Mouse (Mus musculus) brain, embryonic 18.5 days (tissue): Measurements from ENCODE around the gene Pecr.
A peak's percentile ranks its signal among the peaks of the same experiment; 100 is the strongest.

ENCODE experiments used
- DNase-seq: peaks from one replicate; pipeline ENCODE4 v3.0.0-alpha.2; 2012; ENCODE audit warnings: low read depth, low spot score

Pecr gene

DNA sequence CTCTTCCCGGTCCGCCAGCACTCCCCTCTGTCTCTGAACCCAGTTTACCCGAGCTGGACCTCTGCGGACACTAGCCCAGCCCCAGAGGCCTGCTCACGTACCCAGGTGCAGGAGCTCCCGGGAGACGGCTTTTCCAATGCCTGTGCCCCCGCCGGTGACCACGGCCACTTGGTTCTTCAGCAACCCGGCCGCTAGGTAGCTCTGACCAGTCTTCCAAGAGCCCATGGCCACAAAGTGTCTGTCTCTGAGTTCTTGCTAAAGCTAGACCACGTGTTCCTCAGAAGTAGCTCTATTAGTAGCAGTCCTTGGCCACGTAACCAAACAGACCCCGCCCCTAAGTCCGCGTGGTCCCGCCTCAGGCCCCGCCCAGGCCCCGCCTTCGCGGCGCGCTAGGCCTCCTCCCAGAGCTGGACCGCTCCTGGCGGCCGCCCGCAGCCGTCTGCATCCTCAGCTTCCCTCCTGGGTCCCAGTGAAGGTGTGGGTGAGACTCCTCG lies at the start of gene Pecr, which contains the start of gene Tmem169:
Gene Pecr, minus strand, starts transcription at position 323 of the 494 bp plus-strand sequence.
Gene Tmem169, plus strand, starts transcription at position 378 of the 494 bp plus-strand sequence.
- peak; percentile 84 for DNase-seq

DNA sequence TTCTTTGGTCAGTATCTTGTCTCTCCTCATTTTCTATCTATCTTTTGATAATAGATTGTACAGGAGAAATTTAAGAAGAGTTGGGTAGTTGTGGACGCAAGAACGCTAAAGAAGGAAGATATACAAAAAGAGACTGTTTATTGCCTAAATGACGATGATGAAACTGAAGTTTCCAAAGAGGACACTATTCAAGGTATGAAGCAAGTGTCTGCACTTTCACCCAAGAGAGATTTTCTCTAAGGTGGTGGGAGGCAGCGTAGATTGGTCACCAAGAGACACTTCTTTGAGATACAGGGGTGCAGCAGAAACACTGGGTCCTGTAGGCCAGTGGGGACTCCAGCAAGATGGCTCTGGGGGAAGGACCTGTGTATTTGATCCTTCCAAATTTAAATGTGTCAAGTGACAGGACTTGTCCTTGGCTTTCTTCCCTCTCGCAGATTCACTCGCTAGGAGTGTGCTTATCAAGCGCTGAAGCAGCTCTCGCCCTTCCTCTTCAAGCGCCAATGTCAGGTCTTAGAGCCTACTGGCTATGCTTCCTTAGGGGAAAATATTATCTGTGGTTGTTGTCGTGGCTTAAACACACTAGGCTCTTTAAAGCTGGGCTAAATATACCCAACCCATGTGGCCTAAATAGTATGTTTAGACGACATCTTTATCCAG lies 42.2 kb upstream of the Pecr start:
- DNase-seq, result no peak

DNA sequence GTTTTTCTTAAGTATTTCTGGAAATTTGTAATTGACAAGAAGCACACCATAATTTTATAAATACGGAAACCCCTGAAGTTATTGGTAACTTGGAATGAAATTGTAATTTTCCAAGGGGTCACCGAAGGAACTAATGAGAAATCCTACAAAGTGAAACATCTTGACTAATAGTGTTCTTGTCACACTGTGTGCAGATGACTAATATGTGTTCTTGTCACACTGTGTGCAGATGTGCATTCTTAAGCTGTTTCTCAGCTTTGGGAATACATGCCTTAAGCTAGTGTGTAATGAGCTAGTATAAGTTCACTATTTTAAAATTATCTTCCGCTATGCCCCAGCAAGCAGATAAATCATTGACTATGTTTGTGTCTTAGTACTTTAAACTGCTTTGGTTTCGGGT lies 39.1 kb upstream of the Pecr start:
- DNase-seq, result no peak

DNA sequence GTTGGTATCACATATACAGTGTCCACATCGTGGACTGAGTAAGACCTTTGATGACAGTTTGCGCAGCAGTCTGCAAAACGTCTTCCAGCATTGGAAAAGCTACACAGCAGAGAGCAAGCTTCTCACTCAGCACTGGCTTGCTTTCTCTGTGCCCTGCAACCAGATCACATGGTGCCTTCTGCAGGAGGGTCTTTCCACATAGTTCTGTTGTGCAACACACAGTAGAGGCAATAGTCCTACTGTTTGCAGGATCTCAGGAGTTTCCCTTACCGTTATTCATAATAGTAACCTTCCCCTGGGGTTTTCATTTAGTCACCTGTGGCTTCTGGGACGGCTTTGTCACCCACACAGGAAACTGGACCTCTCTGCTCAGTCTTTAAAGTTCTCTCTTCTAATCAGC lies 36.6 kb upstream of the Pecr start:
- DNase-seq, result no peak

DNA sequence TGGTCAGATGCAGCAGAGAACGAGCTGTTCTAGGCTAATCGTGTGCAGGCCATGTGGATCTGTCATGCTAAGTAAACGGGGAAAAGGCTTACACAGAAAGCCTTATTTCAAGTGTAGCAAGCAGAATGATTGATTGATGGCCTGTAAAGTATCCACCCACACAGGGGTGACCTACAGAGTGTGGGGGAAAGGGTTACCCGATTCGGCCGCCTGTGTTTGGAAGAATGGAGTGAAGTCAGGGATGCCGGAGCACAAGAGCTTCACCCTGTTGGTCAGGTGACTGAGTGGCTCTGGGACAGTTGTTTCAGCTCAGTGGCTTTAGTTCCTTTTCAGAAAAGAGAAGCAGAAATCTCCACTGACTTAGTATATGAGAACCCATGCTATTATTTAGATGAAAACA lies 32.8 kb upstream of the Pecr start:
- DNase-seq, result no peak

DNA sequence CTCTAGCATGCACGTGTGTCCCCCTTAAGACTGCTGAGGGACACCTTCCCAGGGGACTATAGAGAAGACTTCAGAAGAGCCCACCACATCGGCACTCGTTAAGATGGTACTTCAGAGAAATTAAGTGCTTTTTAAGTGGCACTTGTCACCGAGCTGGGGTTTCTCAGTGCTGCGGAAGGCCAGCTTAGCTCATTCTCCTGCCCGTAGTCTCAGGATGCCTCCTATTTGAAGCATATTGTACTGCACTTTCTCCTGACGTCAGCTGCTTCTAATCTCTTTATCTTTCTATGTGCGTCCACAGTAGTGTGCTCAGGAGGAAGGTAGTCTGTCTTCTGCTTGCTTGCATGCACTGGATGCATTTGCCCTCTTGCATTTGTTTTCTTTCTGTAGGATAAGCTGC lies 32.3 kb upstream of the Pecr start:
- no peak for DNase-seq

DNA sequence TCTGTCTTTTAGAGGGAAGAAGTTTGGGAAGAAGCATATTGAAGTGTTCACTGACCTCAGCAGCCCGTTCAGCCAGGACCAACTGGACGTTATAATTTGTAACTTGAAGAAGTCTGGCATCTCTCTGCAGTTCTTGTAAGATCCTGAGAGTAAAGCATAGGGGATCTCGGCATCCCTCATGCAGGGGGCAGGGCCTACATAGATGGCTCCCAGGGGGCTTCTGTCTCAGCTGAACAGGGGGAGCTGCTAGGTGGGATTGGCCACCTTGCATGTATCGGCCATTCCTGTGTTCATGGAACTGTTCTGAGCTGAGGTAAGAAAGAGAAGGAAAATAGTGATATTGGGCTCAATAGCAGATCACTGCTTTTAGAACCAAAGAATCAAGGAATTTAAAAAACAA lies 31.3 kb upstream of the Pecr start:
- no peak for DNase-seq

DNA sequence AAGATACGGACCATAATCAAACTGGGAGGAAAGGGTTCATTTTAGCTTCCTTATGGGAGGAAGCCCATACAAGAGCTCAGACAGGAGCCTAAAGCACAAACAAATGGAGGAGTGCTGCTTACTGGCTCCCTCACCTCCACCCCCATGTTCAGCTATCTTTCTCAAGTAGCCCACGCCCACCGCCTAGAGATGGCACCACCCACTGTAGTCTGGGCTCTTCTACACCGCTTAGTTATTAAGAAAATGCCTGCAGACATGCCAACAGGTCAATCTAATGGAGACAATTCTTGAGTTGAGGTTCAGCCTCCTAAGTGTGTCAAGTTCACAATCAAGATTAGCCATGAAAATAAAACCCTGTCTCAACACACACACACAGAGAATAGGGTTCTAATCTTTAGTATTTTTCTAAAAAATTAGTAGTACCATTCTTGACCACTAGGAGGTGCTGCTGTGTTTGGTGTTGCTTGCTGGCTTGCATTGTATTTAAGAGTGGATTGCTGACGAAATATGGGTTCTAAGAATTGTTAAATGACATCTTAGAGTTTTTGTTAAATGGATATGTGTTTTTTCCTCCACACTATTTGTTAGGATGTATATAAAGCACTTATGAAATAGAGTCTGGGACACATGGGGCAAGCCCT lies 29.4 kb upstream of the Pecr start:
- no peak for DNase-seq

DNA sequence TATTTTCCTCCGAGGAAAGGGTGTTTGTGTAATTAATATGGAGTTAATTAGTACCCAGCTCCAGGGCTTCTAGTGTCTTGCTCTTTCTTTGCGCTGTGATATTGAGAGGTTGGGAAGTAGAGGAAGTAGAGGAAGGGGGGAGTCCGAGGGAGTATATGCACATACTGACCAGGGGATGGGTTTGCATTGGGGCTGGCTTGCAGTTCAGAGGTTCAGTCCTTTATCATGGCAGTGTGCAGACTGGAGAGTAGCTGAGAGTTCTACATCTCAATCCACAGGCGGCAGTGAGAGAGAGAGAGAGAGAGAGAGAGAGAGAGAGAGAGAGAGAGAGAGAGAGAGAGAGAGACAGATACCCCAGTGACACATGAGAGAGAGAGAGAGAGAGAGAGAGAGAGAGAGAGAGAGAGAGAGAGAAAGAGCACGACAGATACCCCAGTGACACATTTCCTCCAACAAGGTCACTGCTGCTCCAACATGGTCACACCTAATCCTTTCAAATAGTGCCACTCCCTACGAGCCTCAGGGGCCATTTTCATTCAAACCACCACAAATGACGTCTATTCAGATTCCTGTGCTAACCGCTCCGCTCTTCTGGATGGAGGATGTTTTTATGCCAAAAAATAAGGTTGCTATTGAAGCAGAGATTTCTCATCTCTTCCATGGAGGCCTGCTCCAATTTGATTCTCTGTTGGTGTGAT lies 28.7 kb upstream of the Pecr start:
- DNase-seq, result no peak

DNA sequence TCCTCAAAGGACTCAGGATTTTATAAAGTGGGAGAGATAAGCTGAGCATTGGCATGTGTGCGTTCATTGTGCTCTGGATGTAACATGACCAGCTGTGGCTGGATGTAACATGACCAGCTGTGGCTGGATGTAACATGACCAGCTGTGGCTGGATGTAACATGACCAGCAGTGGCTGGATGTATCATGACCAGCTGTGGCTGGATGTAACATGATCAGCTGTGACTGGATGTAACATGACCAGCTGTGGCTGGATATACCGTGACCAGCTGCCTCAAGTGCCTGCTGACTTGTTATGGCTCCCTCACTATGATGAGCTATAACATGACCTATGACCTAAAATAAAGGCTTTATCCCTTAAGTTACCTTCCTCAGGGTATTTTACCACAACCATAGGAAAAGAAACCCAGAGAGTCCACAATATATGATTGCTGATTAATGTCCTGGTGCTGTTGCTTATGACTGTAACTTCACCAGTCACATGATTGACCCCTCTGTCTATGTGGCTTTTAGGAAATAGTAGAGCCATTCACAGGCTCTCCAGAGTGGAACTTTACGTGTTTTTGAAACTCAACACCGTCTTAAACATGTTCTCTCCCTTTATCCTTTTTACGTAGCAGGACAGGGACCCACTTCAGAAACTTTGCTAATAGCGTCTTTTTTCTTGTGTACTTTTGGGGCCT lies 25.8 kb upstream of the Pecr start:
- DNase-seq, result no peak

DNA sequence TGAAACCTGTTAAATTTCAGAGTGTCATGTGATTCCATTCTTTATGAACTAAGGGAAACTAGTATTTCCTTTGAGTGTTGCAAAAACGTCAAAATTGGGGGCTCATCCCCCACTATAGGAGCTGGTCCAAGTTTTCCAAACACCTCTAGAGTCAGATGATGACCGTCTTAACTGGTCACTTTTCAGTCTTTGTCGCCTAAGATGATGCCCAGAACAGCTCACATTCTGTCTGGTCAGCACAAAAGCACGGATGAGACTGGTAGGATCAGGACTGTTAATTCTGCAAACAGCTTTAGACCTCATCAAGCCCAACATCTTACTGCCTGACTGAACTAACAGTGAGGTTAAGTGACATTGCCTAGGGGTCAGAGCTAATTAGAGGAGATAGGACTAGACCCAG lies 24.8 kb upstream of the Pecr start:
- DNase-seq, result no peak

DNA sequence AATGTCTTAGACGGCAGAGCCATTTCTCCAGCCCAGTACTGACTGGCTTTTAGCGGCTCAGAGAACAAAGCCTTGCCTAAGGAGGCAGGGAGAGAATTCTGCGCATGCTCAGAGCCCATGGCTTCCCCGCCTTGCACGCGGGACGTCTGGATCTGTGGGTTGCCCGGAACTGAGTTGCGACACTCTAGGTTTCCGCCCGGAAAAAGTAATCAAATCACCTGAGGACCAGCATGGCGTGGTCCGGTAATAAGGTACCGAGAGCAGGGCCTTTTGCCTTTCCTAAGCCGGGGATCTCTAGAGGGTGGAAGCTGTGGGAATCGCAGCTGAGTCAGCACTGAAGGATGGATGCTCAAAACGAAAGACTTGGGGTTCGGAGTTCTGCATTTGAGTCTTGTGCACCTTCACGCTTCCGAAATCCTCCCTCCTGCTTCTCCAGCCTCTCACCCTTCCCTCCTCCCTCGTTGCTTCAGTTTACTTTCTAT lies 23.2 kb upstream of the Pecr start, which contains the start of gene Xrcc5:
Gene Xrcc5, plus strand, starts transcription at position 105 of the 482 bp plus-strand sequence.
- DNase-seq, result peak; percentile 93

DNA sequence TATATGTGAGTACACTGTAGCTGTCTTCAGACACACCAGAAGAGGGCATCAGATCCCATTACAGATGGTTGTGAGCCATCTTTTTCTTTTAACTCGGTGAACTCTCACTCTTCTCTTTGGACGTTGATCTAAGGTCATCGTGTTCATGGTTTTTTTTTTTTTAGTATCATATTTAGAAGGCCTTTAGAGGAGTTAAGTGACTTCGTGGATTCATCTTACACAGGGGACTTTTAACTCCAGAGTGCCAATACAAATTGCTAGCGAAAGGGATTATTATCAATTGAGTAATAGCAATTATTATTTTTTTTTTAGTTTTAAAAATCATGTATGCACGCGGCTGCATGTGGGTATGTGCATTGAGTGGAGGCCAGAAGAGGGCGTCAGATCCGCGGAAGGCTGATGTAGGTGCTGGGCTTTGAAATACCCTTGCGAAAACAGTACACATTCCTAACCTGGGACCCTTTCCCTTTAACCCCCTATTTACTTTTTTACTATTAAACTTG lies 22.6 kb upstream of the Pecr start:
- no peak for DNase-seq

DNA sequence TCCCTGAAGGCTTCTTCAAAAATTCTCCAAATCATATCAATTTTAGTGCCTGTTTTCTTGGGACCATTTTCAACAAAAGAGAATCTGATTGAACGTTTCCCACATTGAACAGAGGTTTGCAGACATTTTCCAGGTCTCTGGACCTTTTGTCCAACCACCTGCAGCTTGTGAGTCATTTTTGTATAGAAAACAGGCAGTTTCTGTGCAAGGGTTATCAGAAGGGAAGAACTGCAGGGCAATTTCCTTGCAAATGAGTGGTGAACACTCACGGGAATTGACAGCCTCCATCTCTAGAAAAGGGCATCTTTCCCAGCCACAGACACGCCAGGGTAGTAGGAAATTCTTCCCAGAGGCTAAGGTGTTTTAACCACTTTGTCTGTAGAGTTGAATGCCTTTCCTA lies 22.1 kb upstream of the Pecr start:
- DNase-seq, result no peak

DNA sequence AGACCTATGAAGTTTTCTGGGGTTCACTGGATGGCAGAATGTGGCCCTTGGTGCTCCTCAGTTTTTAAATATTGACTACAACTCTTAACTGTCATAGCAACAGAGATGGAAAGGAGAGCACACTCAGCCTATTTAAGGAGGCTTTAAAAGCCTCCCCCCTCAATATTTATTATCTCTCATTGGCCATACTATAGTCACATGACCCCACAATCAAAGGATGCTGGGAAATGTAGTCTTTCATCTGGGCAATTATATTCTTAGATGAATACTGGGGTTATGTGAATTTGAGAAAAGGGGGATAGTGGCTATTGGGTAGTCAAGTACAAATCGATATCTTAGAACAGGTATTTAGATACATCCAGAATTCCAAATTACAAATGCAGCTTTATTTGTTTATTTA lies 17.7 kb upstream of the Pecr start:
- DNase-seq, result no peak

DNA sequence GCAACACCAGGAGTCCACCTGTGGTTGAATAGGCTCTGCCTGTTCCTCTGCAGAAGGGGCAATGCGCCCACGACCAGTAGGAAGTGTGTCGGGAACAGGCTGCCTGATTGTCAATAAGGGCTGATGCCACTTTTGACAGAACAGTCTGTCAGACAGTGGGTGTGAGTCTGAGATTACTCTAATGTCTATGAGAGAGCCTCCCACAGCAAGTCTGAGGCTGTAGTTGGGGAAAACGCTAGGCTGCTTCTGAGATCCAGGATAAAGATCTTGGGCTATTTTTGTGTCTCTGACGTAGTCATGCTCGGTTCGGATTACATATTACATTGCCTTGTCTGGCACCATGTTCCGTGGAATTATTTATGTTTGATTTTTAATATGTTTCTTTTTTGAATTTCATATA lies 11.6 kb upstream of the Pecr start:
- no peak for DNase-seq

DNA sequence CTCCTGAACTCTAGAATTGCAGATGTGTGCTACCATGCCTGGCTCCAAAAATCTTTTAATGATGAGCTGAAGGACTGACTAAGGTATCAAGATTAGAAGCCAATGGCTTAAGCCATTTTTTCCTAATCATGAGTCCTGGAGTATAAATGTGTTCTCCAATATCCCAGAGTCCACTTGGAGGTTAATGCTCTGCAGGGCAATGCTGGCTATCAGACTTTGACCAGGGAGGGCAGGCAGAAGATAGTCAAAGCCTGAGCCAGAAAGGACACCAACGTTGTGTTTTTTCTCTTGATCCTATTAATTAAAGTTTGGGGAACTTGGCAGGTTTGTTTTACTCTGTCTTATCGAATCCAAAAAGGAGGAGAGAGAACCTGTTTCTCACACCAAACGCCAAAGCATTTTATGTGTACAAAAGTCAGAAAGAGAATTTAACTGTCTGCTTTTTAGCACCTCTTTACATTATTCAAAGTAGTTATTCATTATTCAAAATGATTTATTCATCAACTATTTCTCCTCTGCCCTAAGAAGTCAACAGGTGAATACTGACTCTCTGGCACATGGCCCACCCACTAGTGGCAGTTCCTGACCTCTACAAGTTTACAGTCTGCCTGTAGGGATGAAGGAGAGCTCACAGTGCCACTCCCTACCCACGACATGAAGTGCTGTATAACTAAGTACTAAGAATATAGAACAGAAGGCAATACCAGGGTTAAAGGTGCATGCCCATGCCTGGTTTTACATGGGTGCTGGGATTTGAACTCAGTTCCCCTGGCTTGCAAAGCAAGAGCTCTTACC lies 10.0 kb upstream of the Pecr start:
- no peak for DNase-seq

DNA sequence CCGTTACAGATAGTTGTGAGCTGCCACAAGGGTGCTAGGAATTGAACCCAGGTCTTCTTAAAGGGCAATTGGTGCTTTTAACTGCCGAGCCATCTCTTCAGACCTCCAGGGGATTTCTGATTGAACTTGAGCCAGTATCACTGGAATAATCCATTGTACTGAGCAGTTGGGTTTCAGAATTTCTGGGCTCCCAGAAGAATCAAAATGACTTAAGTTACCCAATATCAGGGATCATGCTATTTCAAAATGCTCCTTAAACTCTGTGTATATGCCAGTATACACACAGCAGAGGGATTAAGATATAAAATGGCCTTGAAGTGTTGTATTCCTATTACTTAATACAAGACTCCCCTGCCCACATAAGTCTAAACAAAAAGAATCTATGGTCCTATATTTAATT lies 7.8 kb upstream of the Pecr start:
- no peak for DNase-seq

DNA sequence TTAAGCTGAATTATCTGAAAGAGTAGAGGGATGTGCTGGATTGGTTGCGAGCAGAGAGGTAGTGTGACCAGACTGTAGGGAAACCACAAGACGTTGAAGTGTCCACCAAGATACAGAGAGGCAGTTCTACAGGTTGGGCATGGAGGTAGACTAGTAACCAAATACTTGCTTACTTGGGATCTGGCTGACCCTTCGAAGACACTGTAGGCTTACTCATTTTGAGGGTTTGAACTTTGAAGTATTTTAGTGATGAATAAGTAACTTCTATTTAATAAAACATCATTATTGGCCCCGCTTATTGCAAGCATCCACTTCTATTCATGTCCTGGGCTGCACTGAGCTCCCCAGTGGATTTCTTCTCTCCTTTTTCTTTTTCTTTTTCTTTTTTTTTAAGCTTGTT lies 7.3 kb upstream of the Pecr start:
- DNase-seq, result no peak

DNA sequence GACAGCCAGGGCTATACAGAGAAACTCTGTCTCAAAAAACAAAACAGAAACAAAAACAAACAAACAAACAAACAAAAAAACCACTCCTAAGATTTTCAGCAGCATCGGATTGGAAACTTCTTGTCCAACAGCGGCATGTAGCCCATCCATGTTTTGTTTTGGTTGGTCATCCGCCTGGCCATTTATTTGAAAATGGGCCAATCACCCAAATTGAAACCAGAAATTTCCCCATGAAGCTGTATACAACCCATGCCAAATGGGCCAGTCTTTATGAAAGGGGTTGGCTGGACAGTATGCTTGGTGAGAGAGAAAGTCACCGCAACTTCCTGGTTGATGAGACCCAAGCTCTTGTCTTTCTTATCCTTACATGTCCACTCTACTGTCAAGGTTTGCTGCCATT lies 6.8 kb upstream of the Pecr start:
- DNase-seq, result no peak

DNA sequence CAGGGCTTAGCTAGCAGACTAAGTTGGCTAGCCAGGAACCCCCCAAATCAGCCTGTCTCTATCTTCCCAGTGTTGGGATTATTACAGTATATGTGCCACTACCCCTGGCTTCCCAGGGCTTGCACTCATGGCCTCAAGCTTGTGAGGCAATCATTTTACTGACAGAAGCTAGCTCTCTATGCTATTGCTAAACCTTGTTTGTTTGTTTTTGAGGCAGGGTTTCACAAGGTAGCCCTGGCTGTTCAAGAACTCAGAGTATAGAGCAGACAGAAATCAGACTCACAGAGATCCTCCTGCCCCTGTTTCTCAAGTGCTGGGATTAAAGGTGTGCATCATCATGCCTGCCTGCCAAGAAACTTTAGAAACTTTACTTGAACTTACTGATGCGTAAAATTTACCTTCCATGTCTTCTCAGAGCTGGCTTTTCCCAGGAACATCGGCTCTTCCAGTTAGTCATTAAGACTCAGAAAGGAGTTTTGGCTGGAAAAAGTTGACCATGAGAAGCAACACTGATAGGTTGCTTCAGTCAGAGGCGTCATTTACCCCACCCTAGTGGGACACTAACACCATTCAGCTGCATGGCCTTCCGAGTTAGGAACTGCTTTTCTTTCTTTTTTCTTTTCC lies 4.5 kb upstream of the Pecr start:
- no peak for DNase-seq
